Mouse (Mus musculus): ENCODE data around the gene Kcnh8.

DNA sequence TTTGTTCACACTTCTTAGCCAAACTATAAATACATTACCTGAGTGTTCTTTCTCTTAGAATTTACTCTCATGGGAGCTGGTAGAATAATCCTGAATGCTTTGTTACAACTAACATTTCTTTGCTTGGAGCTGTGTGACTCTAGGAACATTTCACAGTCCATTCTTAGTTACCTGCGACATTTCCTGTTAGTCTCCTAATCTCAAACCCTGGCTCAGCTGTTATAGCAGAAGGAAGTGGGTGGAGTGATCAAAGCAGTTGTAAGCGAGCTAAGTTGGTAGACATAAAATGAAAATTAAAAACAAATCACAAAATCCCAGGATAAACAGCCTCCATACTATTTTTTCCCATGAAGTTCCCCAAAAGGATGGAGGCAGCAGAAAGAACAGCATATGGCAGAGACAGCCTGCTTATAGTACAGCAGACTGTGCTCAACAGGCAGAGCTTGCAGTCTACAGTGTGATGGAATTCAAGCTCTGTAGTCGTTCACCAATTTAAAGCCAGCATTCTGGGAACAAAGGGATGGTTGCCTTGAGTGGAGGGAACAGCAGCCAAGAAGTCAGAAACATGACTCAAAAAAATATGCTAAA lies 318.1 kb downstream of the Kcnh8 start:
- no peak for TF ChIP-seq CTCF (IDR thresholded peaks at IDR 0.05; ENCODE audit: extremely low read depth, insufficient read length, insufficient replicate concordance, low read depth, low read length)
- TF ChIP-seq POLR2A (IDR thresholded peaks at IDR 0.05; ENCODE audit: low read depth, low read length), result no peak

Measured in small intestine, adult 2 months (tissue).